Mouse (Mus musculus) G1E (cell line): ENCODE data around the gene 2010111I01Rik. TPM values are rescaled to one million over a fixed set of nuclear protein-coding genes. Genes with fewer than 3 reads are reported as not detected.

Experiments used
- ATAC-seq: 2 replicates; pipeline ENCODE4 v1.8.0; 2016; ENCODE audit warnings: mild to moderate bottlenecking; ENCODE audit not compliant: insufficient number of reproducible peaks, poor library complexity, low FRiP score, severe bottlenecking; ENCODE audit errors: extremely low read depth
- DNase-seq: peaks from one replicate; pipeline ENCODE4 v3.0.0; 2012; ENCODE audit warnings: low spot score
- H3K27me3 ChIP-seq: 2 replicates; pipeline ENCODE4 v1.6.1; 2012; ENCODE audit warnings: mild to moderate bottlenecking, low read length, inconsistent platforms; ENCODE audit not compliant: insufficient read depth
- H3K36me3 ChIP-seq: replicated peaks from 2 replicates; pipeline ENCODE3; 2012; ENCODE audit warnings: mild to moderate bottlenecking, inconsistent platforms
- H3K4me1 ChIP-seq: 2 replicates; pipeline ENCODE4 v1.6.1; 2012; ENCODE audit warnings: low read depth, low read length, inconsistent platforms, mixed read lengths; ENCODE audit not compliant: insufficient read depth
- H3K4me3 ChIP-seq: 2 replicates; pipeline ENCODE4 v1.5.1; 2012; ENCODE audit warnings: low read depth, mild to moderate bottlenecking, inconsistent platforms, low read length, moderate library complexity, mixed read lengths
- H3K9me3 ChIP-seq: replicated peaks from 2 replicates; pipeline ENCODE4 v1.6.1; 2012; ENCODE audit warnings: inconsistent platforms
- CTCF ChIP-seq: IDR thresholded peaks from 2 replicates; pipeline ENCODE4 v1.5.1; 2012; ENCODE audit warnings: low read depth, low read length, inconsistent platforms, mixed read lengths
- GATA1 ChIP-seq: IDR thresholded peaks from 2 replicates; pipeline ENCODE4 v1.6.1; 2012; ENCODE audit warnings: borderline replicate concordance, low read length, inconsistent platforms, mixed read lengths
- GATA2 ChIP-seq: IDR thresholded peaks from 2 replicates; pipeline ENCODE4 v1.6.1; 2012; ENCODE audit warnings: low read depth, low read length, inconsistent platforms, borderline replicate concordance
- POLR2AphosphoS5 ChIP-seq: IDR thresholded peaks from 2 replicates; pipeline ENCODE4 v1.6.1; 2012; ENCODE audit warnings: low read depth, low read length, inconsistent platforms; ENCODE audit not compliant: insufficient replicate concordance
- TAL1 ChIP-seq: conservative IDR thresholded peaks from 2 replicates; pipeline ENCODE4 v1.6.1; 2012; ENCODE audit warnings: low read depth, low read length, inconsistent platforms, mixed read lengths
- polyA plus RNA-seq: library from polyadenylated mRNA; stranded (reverse); fragments of >175 nt; gene quantifications from 2 replicates; pipeline ENCODE4 v1.2.3, GENCODE M21; 2012
- total RNA-seq, 2 experiments: library from RNA; stranded (forward) in 1 of 2; stranded (reverse) in 1 of 2; fragments of 200-1000 nt in 1 of 2; fragments of >200 nt in 1 of 2; fragmentation: Nextera tagmentation in 1 of 2; gene quantifications; 2 replicates each; pipeline ENCODE4 v1.2.3; 2014 to 2017

The 2010111I01Rik gene
- total and polyA plus RNA-seq, 3 experiments: 14.7 to 57.2 (median 22.2) TPM

DNA sequence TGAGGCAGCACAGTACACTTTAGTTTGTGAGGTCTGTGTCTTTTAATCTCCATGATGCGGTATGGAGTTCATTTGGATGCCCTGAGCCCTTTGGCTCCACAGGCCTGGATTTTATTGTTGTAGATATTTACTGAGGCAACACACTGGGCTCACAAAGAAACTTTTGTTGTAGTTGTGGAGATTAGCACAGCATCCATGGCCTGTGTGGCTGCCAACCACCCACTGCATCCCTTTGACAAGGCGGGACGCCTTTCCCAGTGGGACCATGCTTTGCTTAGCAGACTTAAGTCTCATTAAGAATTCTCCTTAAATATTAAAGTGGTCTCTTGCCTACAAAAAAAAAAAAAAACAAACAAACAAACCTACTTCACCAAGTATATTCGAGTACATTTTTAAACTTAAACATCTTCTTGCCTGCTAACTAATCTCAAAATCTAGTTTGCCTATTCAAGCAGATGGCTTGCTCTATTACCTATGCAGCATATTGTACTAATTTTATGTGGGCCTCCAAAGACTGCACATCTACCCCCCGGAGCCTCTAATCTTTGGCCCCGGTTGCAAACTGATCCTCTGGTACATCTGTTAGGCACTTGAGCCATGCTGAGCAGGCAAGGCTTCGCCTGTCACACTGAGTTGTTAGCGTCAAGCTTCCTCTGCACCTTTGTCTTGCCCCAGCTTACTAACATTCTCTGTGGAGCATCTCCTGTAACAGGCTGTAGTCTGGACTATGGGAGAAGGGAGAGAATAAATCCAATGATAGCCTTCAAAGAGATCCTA lies 239.0 kb downstream of the 2010111I01Rik start:
- H3K27me3 ChIP-seq: no peaks in the 10 kb centered on the region
- H3K4me3 ChIP-seq: no peak overlapping the region
- H3K4me1 ChIP-seq: no peaks in the 10 kb centered on the region
- H3K36me3 ChIP-seq: no peaks in the 10 kb centered on the region
- TF ChIP-seq GATA1 (no peak), CTCF (no peak), POLR2AphosphoS5 (no peak)
- ATAC-seq: no peak
- DNase-seq: no peak
- H3K9me3 ChIP-seq: no peaks in the 10 kb centered on the region

DNA sequence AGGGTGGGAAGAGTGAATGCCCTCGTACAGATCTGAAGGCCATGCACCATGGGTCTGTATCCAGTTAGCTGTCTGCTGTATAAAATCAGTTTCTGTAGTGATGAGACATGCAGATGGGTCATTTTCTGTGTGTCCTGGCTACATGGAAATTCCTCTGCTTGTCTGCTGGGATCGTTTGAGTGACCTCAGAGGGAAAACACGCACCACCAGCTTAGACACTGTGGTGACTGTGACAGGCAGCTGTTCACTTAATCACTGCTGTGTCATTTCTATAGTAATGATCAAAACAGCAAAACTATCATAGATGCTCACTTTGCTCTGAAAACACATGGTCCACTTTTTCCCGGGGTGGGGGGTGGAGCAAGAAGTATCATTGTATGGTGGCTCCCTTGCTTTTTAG lies 241.1 kb downstream of the 2010111I01Rik start:
- ATAC-seq (no peak), DNase-seq (no peak)
- Histone ChIP-seq H3K36me3 (no peaks in the 10 kb centered on the region), H3K4me1 (no peaks in the 10 kb centered on the region), H3K9me3 (no peaks in the 10 kb centered on the region), H3K4me3 (no peak overlapping the region), H3K27me3 (no peaks in the 10 kb centered on the region)
- TF ChIP-seq GATA2: no peak

DNA sequence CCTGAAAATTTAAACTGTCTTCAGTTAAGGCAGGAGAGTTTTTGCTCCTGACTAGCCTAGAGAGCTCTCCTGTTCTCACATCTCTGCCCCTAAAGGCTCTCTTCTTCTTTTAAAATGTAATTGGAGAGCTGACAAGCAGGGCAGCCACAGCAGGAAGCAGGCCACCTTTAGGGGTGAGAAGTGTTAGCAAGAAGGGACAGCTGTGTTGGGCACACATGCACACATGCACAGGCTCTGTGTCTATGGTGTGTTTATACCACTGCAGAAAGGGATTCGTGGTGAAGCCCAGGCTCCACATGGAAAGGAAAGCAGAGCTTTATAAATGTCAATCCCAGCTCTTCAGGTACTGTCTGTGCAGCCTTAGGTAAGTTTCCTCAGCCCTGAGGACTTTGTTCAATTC lies 241.7 kb downstream of the 2010111I01Rik start:
- TF ChIP-seq POLR2AphosphoS5 (no peak), CTCF (no peak), GATA2 (no peak), GATA1 (no peak), TAL1 (no peak)
- ATAC-seq: no peak
- no peak overlapping the region for H3K4me3 ChIP-seq
- no peaks in the 10 kb centered on the region for H3K36me3 ChIP-seq
- no peaks in the 10 kb centered on the region for H3K4me1 ChIP-seq
- no peaks in the 10 kb centered on the region for H3K9me3 ChIP-seq
- no peak for DNase-seq
- H3K27me3 ChIP-seq: no peaks in the 10 kb centered on the region

DNA sequence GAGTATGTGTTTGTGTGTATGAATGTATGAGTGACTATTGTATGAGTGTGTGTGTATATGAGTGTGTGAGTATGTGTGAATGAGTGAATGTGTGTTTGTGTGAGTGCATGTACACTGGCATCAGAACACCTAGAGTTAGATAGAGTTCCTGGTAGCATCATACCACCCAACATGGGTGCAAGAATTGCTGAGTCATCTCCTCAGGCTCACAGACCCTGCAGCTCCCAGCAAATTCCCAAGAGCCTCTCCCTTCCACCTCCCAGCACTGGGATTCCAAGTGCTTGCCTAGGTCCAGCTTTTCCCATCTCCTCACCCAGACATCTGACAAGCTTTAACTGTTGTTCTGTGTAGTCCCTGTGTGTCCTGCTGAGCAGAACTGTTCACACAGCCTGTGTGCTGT lies 251.8 kb downstream of the 2010111I01Rik start:
- Histone ChIP-seq H3K36me3 (peaks cover 8% of the 10 kb centered on the region), H3K27me3 (no peaks in the 10 kb centered on the region), H3K9me3 (no peaks in the 10 kb centered on the region), H3K4me3 (no peak overlapping the region), H3K4me1 (no peaks in the 10 kb centered on the region)
- TF ChIP-seq GATA1 (no peak), POLR2AphosphoS5 (no peak), GATA2 (no peak), CTCF (no peak), TAL1 (no peak)
- ATAC-seq (no peak), DNase-seq (no peak)

DNA sequence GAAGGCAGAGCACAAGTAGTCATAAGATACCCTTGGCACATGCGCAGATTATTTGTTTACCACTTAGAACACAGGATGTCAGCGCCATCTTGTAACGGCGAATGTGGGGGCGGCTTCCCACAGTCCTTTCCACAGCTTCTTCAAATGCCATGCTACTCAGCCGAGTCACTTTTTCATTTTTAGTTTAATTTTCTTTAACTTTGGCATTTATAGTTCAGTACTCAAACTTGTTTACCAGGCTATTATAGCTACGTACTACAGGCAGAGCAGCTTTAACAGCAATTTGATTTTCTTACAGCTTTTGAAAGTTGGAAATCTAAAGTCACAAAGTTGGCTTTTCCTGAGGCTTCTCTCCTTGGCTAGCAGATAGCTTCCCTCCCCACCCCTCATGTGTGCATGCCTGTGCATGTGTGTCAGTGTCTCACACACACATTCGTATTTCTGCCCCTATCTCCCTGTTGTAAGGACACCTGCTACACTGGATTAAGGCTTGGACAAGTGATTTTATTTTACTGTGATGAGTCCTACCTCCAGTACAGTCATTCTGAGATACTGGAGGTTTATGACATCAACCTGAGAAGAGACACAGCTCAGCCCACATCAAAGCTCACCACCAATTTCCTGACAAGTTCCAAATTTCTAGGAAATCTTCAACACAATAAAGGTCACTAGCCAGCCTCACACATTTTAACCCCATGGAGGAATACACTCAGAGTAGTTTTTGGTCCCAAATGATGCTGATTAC lies 258.5 kb downstream of the 2010111I01Rik start:
- no peak for TF ChIP-seq POLR2AphosphoS5
- TF ChIP-seq GATA2: no peak
- TF ChIP-seq CTCF: no peak
- ATAC-seq (no peak), DNase-seq (no peak)
- Histone ChIP-seq H3K4me3 (no peak overlapping the region), H3K4me1 (no peaks in the 10 kb centered on the region), H3K36me3 (peaks cover 3% of the 10 kb centered on the region), H3K27me3 (no peaks in the 10 kb centered on the region), H3K9me3 (no peaks in the 10 kb centered on the region)

DNA sequence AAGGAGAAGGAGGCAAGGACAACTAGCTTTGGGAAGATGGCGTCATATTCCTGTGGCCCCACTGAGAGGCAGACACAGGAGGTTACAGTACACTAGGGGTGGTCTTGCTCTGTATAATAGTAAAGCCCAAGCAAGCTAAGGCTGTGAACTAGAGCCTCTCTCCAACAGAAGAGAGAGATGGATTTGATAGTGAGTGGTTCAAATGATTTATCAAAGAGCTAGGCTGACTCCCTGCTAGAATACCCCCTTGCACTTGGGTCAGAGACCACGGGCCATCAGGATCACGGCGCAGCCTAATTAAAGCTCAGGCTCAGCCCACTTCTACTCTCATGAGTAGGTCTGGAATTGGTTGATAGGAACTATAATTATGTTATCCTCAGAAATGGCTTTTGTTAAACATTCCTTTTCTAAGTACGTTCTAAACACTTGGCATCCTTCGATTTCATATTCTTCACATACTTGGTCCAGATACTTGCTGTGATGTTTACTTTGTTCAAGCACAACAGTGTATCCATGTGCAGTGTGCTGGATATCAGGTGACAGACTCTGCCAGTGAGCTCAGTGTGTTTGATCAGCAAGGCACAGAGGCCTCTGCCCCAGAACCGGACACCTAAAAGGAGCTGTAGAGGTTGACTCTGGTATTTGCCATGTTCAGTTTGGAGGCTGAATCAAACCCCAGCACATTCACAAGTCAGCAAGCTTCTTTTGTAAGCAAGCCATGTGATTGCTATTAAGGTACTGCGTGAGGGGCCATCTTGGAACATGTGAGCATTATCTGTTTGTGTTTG lies 261.3 kb downstream of the 2010111I01Rik start:
- no peaks in the 10 kb centered on the region for H3K4me1 ChIP-seq
- no peak for ATAC-seq
- peaks cover 5% of the 10 kb centered on the region for H3K36me3 ChIP-seq
- TF ChIP-seq CTCF: no peak
- TF ChIP-seq GATA2: no peak
- no peak for TF ChIP-seq GATA1
- no peak for TF ChIP-seq TAL1
- TF ChIP-seq POLR2AphosphoS5: no peak
- no peak for DNase-seq
- no peak overlapping the region for H3K4me3 ChIP-seq
- H3K9me3 ChIP-seq: no peaks in the 10 kb centered on the region
- no peaks in the 10 kb centered on the region for H3K27me3 ChIP-seq
